Mouse (Mus musculus) c-Kit-positive CD71-positive TER-119-negative erythroid progenitor cells, embryonic 14.5 days (primary cell): ENCODE measurements around the gene Mmadhc.
A peak's percentile ranks its signal among the peaks of the same experiment; 100 is the strongest.

Experiments
- DNase-seq: peaks from one replicate; pipeline ENCODE4 v3.0.0-alpha.2; 2013; ENCODE audit warnings: low read depth

Mmadhc gene

DNA sequence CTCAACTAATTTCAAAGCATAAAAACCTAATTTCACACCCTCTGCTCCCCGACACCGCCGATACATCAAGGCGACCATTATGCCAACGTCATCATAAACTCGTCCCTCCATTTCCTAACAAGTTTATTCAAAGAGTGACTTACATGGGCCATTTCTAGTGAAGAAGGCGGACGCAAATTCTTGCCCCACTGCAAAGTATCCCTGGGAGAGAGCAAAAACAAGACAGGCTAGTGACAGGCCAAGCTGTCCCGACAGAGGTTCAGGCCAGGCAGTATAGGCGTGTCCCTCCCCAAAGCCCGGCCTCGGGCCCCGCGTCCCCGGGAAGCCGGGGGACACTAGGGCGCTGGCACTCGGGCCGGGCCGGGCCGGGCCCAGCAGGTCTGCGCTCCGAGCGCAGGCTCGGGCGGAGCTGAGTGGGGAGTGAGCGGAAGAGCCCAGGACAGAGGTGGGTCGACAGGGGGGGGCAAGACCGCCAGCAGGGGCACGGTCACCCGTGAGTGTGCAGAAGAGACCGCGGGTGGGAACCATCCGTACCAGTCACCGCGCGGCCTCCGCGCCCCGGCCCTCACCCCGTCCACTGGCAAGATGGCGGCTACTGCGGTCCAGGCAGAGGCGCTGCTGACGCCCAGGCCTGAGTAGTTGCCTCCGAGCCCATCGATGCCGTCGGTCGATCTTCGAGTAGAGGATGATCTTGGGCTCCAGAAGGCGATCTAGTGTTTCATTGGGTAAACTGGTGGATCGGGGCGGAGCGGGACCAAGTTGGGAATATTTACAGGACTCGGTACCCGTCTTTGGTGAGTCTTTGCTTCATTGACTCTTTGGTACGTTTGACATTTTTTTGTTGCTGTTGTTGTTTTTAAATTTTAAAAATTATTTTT is at the start of gene Mmadhc:
TSS of gene Mmadhc (minus strand) at position 693 of the 878 bp plus-strand sequence.
- peak; percentile 90 for DNase-seq

DNA sequence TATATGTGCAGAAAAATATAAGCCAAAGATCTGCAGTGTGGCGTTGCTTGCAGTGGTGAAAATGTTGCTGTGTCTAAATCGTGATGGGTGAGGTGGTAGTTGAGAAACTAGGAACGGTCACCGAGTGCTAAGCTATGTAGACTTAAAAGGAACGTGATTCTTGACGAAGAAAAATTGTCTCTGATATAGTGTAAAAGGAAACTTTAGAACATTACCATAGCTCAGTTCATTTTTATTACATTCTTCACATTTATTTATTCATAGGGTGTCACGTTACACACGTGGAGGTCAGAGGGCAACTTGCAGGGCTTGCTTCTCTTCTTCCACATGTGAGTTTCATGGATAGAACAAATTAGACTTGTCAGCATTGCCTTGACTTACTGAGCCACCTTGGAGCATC is 47.0 kb upstream of the Mmadhc start:
- DNase-seq = no peak

- DNase-seq = no peak
Measured at GRCm38 (mm10) chr2:50339061-50339460, 42.5 kb upstream of the Mmadhc start.

DNA sequence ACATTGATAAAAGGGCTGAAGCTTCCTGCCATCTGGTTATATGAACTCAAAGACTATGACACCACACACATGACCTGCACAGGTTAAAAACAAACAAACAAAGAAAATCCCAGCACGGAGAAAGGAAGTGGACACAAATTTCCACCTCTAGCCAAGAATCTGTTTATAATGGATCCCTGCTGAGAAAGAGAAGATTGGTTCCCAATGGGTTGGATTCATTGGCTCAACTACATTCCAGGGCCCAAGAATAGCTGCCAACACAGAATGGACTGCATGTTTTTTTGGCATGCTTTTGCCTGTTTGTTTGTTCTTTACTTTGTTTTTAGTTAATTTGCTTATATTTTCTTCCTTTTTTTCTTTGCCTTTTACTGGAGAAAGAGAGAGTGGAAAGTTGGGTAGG is 41.0 kb upstream of the Mmadhc start:
- no peak for DNase-seq

DNA sequence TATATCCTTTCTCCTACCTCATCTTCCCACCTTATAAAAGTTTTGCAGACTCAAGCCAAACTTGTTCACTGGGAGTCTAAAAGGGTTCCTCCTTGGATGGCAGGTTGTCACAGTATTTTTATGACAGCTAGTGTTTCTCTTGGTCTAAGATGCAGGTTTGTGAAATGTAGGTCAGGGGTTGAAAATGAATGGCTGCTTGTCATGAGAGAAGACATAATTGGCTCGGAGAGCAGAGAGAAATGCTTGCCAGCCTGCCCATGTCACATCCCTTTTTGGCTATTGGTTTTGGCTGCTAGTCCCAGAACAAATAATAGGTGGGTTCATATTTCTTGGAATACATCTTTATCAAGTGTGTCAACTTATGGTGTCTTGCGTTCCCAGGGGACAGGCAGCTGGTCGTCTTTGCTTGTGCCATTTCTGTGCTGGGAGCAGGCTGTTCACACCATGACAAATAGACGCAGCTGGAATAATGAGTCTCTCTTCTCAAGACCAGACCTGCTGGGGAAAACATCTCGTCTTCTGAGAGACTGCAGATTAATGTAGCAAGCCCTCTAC is 35.2 kb upstream of the Mmadhc start:
- no peak for DNase-seq

- no peak for DNase-seq
Measured at GRCm38 (mm10) chr2:50328181-50328580, 31.6 kb upstream of the Mmadhc start.

DNA sequence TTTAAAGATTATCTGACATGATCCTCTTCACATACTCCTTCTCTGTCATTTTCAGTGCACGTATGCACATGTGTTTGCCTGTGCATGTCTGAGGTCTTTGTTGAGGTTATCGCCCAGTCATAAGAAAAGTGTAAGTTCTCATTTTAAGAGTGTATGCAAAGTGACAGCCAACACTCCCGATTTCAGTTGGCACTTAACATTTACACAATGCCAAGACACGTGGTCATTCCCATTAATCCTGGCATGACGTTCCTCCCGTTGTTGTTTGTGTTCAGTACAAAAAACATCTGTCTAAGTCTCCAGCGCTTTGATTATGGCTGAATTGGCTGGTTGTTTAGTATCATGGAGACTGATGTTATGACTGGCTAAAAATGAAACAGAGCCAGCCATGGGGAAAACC is 28.2 kb upstream of the Mmadhc start:
- DNase-seq = no peak

GRCm38 (mm10) chr2:50306663-50307320 is 10.2 kb upstream of the Mmadhc start:
- no peak for DNase-seq

GRCm38 (mm10) chr2:50304824-50305577 is 8.4 kb upstream of the Mmadhc start:
- no peak for DNase-seq

DNA sequence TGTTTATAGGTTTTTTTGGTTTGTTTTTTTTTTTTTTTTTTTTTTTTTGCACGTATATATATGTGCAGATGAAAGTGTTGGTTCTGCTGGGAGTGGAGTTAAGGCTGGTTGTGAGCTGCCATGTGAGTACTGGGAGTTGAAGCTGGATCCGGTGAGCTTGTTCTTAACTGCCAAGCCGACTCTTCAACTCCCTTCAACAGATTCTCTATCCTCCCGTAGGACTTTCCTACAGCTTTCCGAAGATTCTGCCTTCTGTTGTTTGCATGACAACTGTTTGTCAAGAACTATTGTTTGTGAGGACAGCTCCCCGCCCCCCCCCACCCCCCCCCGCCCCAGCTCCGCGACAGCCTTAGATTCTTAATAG is 368 bp upstream of the Mmadhc start:
- no peak for DNase-seq

- no peak for DNase-seq
Measured at GRCm38 (mm10) chr2:50295562-50295961, 1.0 kb downstream of the Mmadhc start.

DNA sequence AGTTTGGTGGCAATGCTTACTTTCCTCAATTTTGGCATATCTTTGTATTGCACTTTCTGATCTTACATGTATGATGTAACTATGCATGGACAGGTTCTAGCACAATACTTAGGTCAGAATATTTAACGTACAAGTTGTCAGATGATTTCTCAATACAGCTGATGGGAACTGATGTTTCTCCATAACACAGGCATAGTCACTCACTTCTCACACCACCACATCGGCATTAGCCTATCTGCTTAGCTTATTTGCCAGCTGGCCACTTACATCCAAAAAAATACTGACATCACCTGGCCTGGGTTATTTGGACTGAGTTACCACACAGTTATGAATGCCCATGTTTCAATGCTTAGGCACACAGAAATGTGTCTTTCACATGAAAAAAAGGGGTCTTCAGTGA is 2.5 kb downstream of the Mmadhc start:
- DNase-seq = no peak

DNA sequence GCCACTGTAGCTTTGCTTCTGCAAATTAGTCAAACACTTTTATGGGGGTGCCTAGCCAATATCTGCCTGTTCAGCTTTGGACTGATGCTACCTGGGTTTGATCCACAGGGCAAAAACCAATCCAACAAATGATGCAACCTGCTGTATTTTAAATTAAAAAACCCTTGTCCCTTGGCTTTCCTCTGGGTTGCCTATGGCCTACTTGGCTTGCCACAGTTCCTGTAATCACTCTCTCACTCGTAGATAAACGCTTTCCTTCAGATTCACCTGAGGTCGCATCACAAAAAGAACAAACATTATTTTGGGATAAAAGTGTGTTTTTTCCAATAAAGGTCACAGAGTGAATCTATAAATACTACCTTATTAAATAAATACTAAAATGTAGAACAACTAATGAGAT is 3.0 kb downstream of the Mmadhc start:
- DNase-seq = no peak

DNA sequence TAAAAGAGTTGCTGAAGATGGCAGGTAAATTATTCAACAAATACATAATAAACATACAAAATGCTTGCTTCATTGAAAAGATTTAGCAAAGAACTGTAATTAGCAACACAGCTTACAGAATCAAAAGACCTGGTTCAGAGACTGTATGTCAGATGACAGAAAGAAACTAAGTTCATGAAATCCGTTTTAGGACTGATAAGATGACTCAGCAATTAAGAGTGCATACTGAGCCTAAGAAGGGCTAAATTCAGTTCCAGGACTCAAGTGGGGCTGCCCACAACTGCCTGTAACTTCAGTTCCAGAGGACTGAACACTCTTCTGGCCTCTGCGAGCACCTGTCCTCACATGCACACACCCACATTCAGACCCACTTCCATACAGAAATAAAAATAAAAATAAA is 4.7 kb downstream of the Mmadhc start:
- no peak for DNase-seq

DNA sequence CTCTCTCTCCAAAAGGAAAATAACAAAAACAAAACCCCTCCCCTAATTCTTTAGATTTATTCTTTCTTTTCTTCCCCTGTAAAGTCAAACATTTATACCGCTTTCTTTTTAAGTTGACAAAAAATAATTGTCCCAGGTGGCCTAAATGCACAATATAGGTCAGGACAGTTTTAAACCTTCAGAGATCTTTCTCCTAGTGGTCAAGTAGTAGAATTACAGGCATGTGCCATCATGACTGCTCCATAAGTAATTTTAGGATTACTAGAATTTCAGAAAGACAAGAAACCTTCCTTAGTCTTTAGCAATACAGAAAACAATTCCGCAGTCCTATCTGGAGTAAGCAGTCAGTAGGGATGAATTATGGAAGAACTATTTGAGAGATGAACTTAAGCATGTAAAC is 5.8 kb downstream of the Mmadhc start:
- DNase-seq = no peak

DNA sequence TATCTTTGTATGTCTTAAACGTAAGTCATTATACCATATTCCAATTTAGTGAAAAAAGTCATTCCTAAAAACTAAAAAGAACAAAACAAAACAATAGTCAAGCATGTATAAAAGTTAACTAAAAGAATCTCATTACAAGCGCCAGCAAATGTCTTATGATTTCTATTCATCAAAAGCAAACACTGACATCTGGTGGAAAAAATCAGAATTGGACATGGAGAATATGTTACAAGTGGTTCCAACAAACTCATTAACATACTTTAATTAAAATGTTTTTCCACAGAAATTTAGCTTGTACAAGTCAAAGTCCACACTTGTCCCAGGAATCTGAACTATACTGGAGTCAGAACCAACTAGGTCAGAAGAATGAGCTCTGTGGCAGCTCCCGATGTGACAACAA is 11.8 kb downstream of the Mmadhc start:
- DNase-seq = no peak

- no peak for DNase-seq
Measured at GRCm38 (mm10) chr2:50284040-50284439, 12.6 kb downstream of the Mmadhc start.

- DNase-seq = no peak
Measured at GRCm38 (mm10) chr2:50276715-50277114, 19.9 kb downstream of the Mmadhc start.

DNA sequence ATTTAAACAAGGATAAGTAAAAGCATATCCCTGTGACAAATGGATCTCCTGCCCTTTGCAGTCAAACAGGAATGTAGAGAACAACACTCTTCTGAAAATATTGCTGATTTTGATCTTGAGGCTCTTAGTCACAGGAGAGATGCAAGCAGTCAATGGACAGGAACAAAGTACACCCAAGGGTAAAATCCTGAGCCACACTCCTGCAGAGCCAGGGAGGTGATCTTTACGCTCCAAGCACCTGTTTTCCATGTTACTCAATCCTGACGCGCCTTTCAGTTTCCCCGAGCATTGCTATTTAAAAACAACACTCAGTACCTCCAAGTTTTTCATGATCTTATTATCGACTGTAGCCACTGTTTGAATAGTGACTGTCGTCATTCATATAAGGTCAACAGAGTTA is 23.2 kb downstream of the Mmadhc start:
- DNase-seq = no peak

DNA sequence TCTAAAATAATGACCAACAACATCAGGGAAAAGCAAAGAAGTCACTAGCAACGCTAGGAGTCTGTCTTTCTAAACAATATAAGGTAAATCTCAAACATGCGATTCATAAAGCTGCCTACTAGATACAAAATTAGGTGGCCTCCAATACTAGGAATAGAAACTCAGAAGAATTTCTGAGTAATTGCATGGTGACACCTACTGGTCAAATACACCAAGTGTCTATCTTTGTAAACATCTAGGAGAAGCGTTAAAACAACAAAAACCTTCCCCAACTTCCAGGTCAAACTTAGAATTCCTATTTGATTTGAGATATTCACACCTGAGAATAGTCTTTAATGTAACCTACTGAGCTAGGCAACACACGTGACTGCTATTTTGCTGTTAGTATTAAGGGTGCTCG is 24.4 kb downstream of the Mmadhc start:
- no peak for DNase-seq

DNA sequence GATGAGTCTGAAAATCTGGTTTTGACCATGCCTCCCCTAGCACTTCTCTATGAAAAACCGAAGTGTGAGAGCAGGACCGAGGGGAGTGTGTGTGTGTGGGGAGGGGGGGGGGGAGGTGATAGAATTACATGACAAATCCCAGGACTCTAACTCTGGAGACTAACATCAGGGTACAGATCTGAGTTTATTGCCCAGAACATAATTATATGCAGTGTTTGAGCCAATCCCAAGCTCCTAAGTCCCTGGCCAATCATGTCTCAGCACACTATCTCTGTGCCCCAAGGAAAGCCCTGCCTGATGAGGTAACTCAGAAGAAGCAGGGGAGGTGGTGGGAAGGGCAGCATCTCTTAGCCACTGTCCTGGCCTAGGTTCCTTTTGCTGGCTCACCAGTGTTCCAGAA is 28.1 kb downstream of the Mmadhc start:
- no peak for DNase-seq

DNA sequence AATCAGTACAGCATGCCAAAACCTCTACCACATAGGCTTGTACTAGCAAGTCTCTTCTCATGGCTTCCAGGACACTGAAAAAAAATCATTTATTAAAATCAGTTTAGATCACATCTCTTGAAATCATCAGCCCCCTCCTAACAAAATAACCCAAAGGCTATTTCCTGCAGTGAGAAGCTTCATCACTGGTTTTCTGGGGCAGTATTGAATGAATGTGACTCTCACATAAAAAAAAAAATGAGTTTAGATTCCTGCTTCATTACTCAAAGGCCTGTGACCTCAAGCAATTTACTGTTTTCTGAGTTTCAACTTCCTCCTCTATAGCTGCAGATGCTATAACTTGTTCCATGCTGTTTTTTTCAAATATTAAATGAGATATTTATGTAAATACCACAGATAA is 29.6 kb downstream of the Mmadhc start:
- no peak for DNase-seq
